Mouse (Mus musculus) liver, postnatal 0 days (tissue): Measurements from ENCODE around the gene Clic6.

Source experiments
- CTCF ChIP-seq: sonication (generic); IDR thresholded peaks from 2 replicates; pipeline ENCODE4 v1.5.1; 2016; ENCODE audit warnings: antibody characterized with exemption, low read depth
- EP300 ChIP-seq: IDR thresholded peaks from 2 replicates; pipeline ENCODE4 v1.6.1; 2016; ENCODE audit warnings: antibody characterized with exemption, low read depth, mild to moderate bottlenecking

DNA sequence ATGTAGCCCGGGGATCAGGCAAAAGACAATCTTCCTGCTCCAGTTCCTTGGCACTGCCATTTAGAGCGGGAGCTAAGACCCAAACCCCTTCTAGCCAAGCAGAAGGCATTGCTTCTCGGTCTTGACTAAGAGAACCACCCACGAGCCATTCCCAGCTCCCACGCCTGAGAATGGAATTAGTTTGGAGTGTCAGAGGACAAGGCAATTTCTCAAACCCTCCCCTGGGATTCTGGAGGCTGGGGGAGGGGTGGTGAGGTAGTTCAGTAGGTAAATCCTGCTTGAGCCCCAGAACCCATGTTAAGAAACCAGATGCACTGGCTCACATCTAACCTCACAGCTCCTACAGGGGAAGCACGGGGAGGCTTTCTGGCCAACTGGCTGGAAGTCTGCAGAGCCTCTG lies 24.1 kb upstream of the Clic6 start:
- TF ChIP-seq CTCF = no peak
- TF ChIP-seq EP300 = no peak
